Mouse (Mus musculus) liver, adult (tissue): ENCODE measurements at regions not wholly inside any gene's neighbourhood (a gene's known extent, or its start where the extent isn't known, plus 50 kb on each side); places are given as distances from the start of the nearest gene placed in this dataset.

Experiments
- GATA4 ChIP-seq: IDR thresholded peaks from 2 replicates; pipeline ENCODE4 v1.6.1; 2014; ENCODE audit warnings: mild to moderate bottlenecking, low read length; ENCODE audit not compliant: insufficient replicate concordance

DNA sequence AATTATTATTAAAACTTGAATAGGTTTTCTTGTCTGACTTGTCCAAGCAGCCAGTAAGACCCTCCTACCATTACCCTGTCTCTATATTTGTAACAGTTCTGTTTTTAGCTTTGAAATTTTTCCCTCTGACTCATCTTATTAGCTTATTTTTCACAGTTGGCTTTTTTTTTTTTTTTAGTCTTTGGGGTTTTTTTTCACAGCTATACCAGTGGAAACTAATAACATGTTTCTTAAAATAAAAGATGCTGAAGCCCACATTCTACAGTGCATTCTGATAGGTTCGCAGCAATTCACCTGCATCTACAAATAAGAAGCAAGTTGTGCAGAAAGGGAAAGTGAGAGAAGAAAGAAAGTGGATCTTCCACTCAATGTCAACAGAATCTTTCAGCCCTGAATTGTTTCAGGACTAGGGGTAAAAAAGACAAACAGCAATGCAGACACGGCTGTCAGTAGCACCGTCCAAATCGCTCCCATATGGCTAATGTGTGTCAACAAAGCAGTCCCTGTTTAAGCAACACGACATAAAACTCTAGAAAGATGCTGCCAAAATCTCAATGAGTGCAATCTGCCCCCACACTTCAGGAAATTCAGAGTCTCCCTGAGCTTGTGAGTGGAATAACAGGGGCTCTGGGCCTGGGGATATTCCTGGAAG, 277.2 kb downstream of the Car8 start:
- TF ChIP-seq GATA4: no peak

DNA sequence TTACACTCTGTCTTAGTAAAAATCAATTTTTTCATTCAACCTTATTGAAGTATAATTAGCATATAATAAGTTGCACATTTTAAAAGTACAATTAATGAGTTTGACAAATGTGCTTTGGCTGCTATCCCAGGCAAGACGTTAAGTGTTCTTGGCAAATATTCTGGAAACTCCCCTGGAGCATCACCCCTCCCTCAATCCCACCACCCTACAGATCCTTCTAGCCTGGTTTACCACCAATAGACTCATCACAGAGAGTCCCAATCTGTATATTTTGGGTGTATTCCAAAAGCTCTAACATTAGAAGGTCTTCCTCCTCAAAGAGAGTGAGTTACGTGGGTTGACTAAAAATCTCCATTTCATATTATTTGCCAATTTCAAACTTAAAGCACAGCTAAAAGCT, 278.5 kb downstream of the Car8 start:
- TF ChIP-seq GATA4: no peak

DNA sequence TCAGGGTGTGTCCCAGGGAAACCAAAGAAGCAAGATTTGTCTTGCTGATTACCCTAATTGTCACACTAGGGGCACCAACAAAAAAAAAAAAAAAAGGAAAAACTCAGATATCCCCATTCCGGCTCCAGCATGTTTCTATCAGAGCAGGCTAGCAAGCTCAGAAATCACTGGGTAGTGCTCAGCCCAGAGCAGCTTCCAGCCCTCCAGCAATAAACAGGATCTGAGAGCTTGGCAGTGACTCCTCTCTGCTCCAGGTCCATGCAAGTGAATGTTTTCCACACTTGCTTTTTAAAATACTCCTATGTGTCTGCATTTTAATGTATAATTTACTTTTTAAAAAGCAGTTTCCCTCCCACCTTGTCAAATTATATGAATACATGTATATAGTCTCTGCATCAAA, 290.8 kb downstream of the Car8 start:
- TF ChIP-seq GATA4: no peak

DNA sequence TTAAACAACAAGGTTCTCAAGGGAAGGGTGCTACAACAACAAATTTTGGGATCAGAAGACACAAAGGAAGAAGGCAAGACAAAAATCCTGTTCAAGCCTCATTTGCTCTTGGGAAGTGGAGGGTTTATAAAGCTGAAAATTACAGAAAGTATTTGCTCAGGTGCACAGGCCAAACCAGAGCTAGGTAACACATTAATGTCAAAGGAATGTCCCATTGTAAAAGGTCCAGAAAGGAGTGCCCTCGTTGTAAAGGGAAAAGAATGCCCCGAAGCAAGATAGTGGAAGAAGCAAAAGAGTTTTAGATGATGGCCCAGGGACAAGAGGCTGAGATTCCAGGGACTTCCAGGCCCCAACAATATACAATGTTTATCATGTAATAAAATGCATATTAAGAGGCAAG, 317.3 kb downstream of the Car8 start:
- no peak for TF ChIP-seq GATA4

DNA sequence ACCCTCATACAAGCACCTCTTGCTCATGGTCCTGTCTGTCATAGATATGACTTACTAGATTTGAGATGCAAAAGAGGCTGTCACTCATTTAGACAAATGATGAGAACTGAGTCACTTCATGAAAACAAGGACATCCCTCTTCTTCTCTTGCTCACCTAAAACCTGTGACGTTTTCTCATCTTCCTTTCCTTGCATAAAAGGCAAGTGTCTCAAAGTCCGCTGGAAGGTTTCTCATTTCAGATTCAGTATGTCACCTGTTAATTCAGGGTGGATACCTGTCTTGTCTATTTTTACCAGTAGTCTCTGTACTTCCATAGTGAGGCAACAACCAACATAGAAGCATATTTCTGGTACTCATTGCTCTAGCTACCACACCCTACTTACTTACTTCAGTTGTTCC, 325.6 kb downstream of the Car8 start:
- TF ChIP-seq GATA4: no peak

DNA sequence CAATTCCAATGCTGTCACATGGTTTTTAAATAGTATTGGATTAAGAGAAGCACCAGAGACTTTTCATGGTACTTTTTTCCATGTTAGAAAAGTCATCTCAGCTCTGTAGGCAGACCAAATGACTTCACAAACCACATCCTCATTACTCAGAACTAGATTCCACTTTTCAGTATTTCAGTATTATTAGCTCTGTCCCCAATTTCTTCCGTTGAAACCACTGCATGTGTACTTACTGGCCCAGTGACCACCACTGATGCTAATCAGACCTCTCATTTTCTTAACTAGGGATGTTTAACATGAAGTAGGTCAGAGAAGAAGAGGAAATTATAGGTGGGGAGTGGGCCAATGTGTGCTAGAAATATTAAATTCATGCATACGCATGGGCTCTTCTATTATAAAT, 326.2 kb downstream of the Car8 start:
- no peak for TF ChIP-seq GATA4

DNA sequence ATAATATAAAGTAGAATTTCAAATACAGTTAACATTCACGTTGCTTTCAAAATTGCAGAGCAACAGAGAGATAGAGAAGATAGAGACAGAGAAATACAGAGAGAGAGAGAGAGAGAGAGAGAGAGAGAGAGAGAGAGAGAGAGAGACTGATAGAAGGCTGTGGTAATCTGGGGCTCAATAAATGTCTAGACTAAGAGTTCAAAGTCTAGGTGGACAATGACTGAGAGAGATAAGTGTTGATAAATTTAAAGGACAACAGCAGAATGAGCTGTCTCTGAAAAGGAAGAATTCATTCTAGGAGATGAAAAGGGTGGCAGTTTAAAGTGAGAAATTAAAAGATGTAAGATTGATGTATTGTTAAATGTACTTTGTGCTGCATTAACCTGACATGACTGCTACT, 335.7 kb downstream of the Car8 start:
- TF ChIP-seq GATA4: no peak

DNA sequence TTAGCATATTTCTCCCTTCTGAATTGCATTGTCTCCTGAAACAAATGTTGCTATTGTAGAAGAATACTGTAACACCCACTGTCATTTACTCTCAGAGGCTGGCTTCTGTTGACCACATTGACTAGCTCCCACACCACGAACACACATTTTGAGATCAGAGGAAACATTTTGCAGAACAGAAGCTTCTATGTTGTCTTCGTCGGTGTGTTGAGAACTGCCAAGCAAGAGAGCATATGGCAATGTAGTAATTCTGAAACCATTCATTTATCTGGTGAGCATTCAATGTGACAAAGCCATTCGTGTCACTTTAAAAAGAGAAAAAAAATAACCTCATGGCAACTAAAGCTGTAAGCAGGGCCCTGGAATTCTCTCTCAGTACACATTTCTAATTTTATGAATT, 343.9 kb downstream of the Car8 start:
- TF ChIP-seq GATA4: no peak

DNA sequence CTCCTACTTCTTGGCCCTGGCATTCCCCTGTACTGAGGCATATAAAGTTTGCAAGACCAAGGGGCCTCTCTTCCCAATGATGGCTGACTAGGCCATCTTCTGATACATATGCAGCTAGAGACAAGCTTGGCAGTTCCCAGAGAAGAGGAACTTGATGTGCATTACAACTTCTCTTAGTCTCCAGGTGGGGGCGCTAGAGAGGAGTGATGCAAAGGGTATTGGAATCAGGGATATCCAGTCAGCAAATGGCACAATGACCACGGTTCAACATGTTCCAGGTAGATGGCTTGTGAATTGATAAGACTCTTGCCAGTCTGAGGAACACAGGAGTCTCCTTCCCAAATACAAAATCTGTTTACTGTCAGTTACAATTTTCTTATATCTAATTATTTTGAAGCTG, 347.7 kb downstream of the Car8 start:
- no peak for TF ChIP-seq GATA4

DNA sequence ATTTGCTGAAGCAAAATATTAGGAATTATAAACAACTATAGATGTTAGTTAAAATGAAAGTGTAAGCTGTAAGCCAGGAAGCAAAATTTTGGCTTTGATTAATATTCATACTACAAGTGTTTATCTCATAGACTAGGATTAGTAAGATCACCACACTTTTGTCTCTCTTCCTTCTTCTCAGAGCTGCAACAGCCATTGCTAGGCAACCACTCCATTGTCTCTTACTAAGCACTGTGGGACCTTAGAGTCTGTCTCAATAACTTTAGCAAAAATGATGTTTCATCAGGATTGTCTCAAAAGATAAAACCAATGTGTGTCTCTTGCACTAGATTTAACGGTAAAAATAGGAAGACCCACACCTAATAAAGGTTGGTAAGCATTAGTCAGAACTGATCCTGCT, 384.3 kb downstream of the Car8 start:
- TF ChIP-seq GATA4: no peak

DNA sequence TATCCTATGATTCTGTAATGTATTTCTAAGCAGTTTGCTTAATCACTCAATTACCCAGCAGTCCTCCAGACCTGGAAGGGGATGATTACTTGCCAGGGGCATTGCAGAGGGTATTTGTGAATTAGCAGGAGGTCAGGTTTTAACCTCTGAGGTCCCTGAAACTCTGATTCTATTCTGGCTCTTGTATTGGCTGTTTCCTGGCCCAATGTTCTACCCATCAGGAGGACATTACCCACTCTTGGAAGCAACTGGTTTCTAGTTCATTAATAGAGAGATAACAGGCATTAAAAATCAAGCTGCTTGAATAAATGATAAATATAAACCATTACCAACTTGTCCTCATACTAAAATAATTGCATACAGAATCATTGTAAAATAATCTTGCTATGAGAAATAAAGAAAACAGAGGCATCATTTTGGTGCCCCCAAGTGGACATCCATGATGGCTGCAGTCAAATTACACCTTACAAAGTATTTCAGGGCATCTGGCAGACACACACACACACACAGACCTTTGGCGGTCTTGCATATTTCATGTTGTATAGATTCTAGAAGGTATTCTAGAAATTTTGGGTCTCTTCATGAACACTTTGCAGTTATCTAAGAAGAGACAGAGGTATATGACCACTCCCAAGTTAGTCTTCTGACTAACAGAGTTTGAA, 385.6 kb downstream of the Car8 start:
- TF ChIP-seq GATA4: no peak

DNA sequence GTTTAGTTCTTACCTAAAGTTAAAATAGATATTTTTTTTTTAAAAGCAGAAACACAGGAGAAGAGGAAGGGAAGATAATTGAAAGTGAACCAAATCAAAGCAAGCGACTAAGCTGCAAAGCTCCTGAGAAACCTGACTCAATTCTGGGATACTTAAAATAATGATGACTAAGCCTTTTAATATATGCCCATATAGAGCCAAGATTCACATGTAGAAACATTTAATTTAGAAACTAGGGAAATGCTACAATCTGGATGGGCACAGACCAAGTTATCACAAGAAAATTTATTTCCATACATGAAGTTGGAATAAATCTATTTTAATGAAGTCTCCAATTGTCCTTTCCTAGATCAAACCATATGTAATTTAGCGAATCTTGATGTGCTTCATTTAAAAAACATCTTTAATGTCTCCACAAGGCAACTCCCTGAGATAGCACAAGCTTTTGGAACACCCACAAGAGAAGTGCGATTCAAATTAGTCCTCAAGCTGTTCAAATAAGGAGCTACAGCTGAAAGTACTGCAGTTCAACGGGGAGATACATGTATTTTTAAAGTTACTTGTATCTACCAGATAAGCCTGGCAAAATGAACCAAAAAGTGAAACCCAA, 386.7 kb downstream of the Car8 start:
- no peak for TF ChIP-seq GATA4

DNA sequence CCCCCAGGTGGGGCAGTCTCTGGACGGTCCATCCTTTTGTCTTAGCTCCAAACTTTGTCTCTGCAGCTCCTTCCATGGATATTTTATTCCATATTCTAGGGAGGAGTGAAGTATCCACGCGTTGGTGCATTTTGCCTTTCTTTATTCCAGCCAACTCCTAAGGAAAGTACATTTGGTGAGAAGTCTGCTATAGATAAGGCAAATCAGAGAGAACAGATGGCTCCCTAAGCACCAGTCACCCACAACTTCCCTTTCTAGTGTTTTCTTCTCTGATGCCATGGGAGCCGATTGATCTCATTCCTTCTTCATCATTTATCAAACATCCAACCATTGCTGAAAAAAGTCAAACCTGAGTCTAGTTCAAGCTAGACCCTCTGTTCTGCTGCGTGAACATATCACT, 391.4 kb downstream of the Car8 start:
- no peak for TF ChIP-seq GATA4

DNA sequence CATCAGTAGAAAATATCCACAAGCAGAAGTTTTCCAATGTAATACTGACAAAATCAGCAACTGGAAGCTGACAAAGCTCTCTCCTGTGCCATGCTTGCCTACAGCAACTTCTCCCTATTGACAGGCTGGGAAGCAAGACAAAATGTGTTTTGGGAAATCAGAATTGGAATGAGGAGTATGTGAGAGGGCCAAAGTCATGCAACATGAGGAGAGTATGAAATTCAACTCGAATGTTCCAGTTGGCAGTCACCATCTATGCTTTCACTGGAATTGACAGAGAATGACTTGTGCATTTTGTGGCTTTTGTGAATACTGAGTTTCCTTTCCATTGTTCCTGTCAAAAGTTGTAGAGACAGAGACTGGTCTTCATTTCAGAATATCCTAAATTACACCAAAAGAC, 409.7 kb downstream of the Car8 start:
- TF ChIP-seq GATA4: no peak

DNA sequence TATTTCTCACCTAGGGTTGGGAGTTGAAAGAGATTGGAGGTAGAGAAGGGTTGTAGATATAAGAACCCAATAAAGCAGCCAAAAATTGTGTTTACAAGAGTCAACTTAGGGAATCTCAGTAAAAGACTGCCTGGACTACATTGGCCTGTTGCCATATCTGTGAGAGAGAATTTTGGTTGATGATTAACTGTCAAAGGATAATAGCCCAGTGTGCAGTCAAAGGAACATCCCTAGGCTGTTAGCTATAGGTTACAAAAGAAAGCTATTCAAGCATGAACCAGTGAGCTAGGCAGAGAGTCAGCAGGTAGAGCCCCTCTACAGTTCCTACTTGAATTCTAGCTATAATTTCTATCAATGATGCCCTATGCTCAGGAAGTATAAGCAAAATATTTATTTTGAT, 419.0 kb downstream of the Car8 start:
- TF ChIP-seq GATA4: no peak

DNA sequence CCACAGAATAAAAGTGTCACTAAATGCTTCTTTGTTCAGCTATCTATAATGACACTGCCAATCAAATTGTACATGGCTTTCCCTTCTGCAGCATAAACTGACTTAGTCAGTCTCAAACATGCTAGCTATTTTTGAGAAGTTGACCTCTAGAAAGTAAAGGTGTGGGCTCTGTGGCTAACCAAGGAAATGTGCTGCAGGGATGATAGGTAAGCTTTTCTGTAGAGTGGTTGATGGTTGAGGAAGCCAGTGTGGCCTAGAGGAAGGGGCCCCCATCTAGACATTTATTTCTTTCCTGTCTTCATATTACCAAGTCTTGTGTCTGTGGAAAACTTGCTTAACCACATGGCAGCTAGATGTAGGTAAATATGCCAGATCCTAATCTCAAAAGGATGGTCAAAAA, 483.4 kb downstream of the Car8 start:
- no peak for TF ChIP-seq GATA4

DNA sequence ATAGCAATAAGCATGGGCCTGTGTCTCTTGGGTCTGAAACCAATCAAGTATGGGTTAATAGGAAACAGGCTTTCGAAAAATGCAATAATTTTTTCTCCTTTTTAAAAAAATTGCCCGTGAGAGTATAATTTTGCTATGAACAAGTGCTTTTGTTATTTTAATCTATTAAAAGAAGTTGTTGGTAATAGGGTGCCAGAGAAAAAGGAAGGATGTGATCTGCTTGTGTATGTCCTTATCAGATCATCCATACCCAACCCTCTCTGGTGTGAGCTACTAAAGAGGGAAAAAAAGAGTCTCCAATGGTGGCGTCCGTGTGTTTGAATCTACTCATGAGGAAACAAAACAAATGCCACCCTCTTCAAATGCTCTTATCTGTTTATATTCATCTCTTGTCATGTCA, 484.9 kb downstream of the Car8 start:
- no peak for TF ChIP-seq GATA4
